Mouse (Mus musculus) layer of hippocampus, postnatal 14 days (tissue): ENCODE results near the gene Rasip1. TPM values are rescaled to one million over a fixed set of nuclear protein-coding genes. Genes with fewer than 3 reads are reported as not detected.

Experiments used
- DNase-seq, 2 experiments: peaks; one replicate each; pipeline ENCODE4 v3.0.0; 2021 to 2022; ENCODE audit warnings: low spot score in 2 of 2, mixed read lengths in 1 of 2
- long read RNA-seq, 2 experiments: library from polyadenylated mRNA; stranded (forward); transcript quantifications; one replicate each; pipeline ENCODE4 v2.0.0; 2021
- total RNA-seq, 2 experiments: library from RNA; stranded (reverse); gene quantifications; 2 replicates each; pipeline ENCODE4 v1.2.3; 2021

Rasip1 gene
- total RNA-seq = 10 to 100 TPM in 1 of 2 experiments, 1 to 10 TPM in 1; 9.3 to 10.3 TPM
- long read RNA-seq, experiment 1, transcript Rasip1-201 (12 exons, 3,202 nt) = major isoform, 7 of 19 reads
- long read RNA-seq, experiment 1, partial matches to known transcripts = 12 of 19 reads
- long read RNA-seq, experiment 1, other reads (novel, unspliced or antisense) = 0 of 19 reads
- long read RNA-seq, experiment 2, transcript Rasip1-201 (12 exons, 3,202 nt) = major isoform, 13 of 23 reads
- long read RNA-seq, experiment 2, partial matches to known transcripts = 10 of 23 reads
- long read RNA-seq, experiment 2, other reads (novel, unspliced or antisense) = 0 of 23 reads

- no peak for DNase-seq
Observed at GRCm38 (mm10) chr7:45627261-45627660, at the start of gene Rasip1. Gene Rasip1 (plus strand): TSS chr7:45627488.

GRCm38 (mm10) chr7:45585923-45586322, 41.4 kb upstream of the Rasip1 start:
- no peak for DNase-seq

GRCm38 (mm10) chr7:45587631-45588592, 39.4 kb upstream of the Rasip1 start:
- DNase-seq = no peak

- DNase-seq = peak; percentile 93 to 98
Observed at GRCm38 (mm10) chr7:45589173-45589572, 38.1 kb upstream of the Rasip1 start.

- DNase-seq = no peak
Observed at GRCm38 (mm10) chr7:45589898-45590297, 37.4 kb upstream of the Rasip1 start.

- no peak for DNase-seq
Observed at GRCm38 (mm10) chr7:45590874-45591273, 36.4 kb upstream of the Rasip1 start.

- no peak for DNase-seq
Observed at GRCm38 (mm10) chr7:45591880-45592279, 35.4 kb upstream of the Rasip1 start.

GRCm38 (mm10) chr7:45593118-45593815, 34.0 kb upstream of the Rasip1 start:
- DNase-seq = peak; percentile 66 to 80

GRCm38 (mm10) chr7:45595176-45595575, 32.1 kb upstream of the Rasip1 start:
- DNase-seq = no peak

- DNase-seq = no peak
Observed at GRCm38 (mm10) chr7:45596107-45596506, 31.2 kb upstream of the Rasip1 start.

GRCm38 (mm10) chr7:45597013-45597412, 30.3 kb upstream of the Rasip1 start:
- DNase-seq = no peak

GRCm38 (mm10) chr7:45597527-45597926, 29.8 kb upstream of the Rasip1 start:
- no peak for DNase-seq

- DNase-seq = no peak
Observed at GRCm38 (mm10) chr7:45598960-45599879, 28.1 kb upstream of the Rasip1 start.

- no peak for DNase-seq
Observed at GRCm38 (mm10) chr7:45605704-45606289, 21.5 kb upstream of the Rasip1 start.

- DNase-seq = no peak
Observed at GRCm38 (mm10) chr7:45609511-45609910, 17.8 kb upstream of the Rasip1 start.

GRCm38 (mm10) chr7:45616277-45616676, 11.0 kb upstream of the Rasip1 start:
- no peak for DNase-seq

GRCm38 (mm10) chr7:45617042-45617695, 10.1 kb upstream of the Rasip1 start, which contains the start of gene Fut1:
Gene Fut1 (plus strand): TSS chr7:45617289.
- DNase-seq = no peak

GRCm38 (mm10) chr7:45618316-45618715, 9.0 kb upstream of the Rasip1 start:
- no peak for DNase-seq

GRCm38 (mm10) chr7:45619592-45619991, 7.7 kb upstream of the Rasip1 start:
- DNase-seq = no peak
